Comparison of ENCODE assay signal across 8 mouse cellular contexts in the genomic region with DNA sequence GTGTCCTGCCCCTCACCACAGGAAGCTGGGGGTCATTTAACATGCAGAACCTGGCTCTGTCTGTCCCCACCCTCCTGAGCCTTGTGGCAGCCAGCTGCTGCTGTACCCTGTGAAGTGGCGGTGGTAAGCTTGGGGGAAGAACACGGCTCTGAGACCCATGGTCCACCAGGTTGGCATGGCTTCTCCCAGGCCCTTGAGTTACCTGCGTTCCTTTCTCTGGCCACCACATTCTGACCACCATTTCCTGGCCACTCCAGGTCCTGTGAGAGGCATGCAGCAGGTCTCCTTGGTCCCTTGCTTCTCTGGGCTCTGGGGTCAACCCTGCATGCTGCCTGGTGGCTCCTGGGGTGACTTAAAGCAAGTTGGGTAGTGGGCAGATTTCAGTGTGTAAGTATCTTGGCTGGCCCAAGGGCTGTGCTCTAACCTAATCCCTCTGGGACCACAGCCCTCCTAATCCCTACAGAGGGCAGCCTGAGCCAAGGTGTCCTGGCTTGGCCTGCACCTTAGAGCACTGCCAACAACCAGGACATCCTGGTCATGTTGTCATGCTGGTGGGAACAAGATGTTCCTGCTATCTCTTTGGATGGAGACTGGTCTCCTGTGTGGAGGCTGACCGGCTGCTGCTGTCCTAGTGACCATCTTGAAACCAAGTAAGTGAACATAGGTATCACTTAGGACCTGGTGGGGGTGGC. TPM values are rescaled to one million over a fixed set of nuclear protein-coding genes. Genes with fewer than 3 reads are reported as not detected.
DNase-seq lines count a peak whose midpoint lies in the region; ATAC-seq and TF ChIP-seq lines count a peak whose summit lies in the region.

A gene (minus strand): TSS at position 343 of the 692 bp plus-strand sequence.

- peak within 1 kb of the TSS; percentile 92 for H3K27ac ChIP-seq in forebrain, embryonic 10.5 days
- H3K27ac ChIP-seq in forebrain, postnatal 0 days (ENCODE audit: low read depth, low read length), result no peak within 1 kb of the TSS
- no peak within 1 kb of the TSS for H3K27ac ChIP-seq in forebrain, embryonic 16.5 days (ENCODE audit: low read length)
- peak within 1 kb of the TSS; percentile 88 for H3K27ac ChIP-seq in hindbrain, embryonic 10.5 days
- H3K27ac ChIP-seq in midbrain, embryonic 11.5 days (ENCODE audit: low read depth, low read length), result no peak within 1 kb of the TSS; the same call in 1 of the 2 replicates

- no peaks in the 10 kb centered on the region for H3K27me3 ChIP-seq in forebrain, embryonic 10.5 days (ENCODE audit: poor library complexity, severe bottlenecking)
- H3K27me3 ChIP-seq in forebrain, postnatal 0 days (ENCODE audit: insufficient read depth, low read length), result no peaks in the 10 kb centered on the region
- peaks cover 24% of the 10 kb centered on the region for H3K27me3 ChIP-seq in G1E (ENCODE audit: insufficient read depth, low read length)
- no peaks in the 10 kb centered on the region for H3K27me3 ChIP-seq in forebrain, embryonic 16.5 days (replicated peaks; ENCODE audit: control insufficient read depth, insufficient read depth, low read length)
- H3K27me3 ChIP-seq in hindbrain, embryonic 10.5 days (ENCODE audit: insufficient read depth, poor library complexity, severe bottlenecking), result no peaks in the 10 kb centered on the region
- H3K27me3 ChIP-seq in midbrain, embryonic 11.5 days (ENCODE audit: control insufficient read depth, insufficient read depth, low read length), result no peaks in the 10 kb centered on the region

- WGBS in forebrain, embryonic 10.5 days, result 90% methylated on average over 4 of the region's 4 CpGs
- 91% methylated on average over 4 of the region's 4 CpGs for WGBS in forebrain, postnatal 0 days
- 87% methylated on average over 4 of the region's 4 CpGs for WGBS in forebrain, embryonic 16.5 days
- 88% methylated on average over 4 of the region's 4 CpGs for WGBS in hindbrain, embryonic 10.5 days
- 93% methylated on average over 4 of the region's 4 CpGs for WGBS in midbrain, embryonic 11.5 days

- DNase-seq in forebrain, embryonic 10.5 days (ENCODE audit: extremely low spot score, low spot score), result no peak
- no peak for DNase-seq in forebrain, postnatal 0 days
- DNase-seq in G1E (ENCODE audit: low spot score), result no peak
- DNase-seq in hindbrain, embryonic 10.5 days (ENCODE audit: low spot score), result no peak
- no peak for DNase-seq in midbrain, embryonic 11.5 days (ENCODE audit: low spot score, missing footprints)
- no peak for DNase-seq in right cerebral cortex, postnatal 25 days
- no peak for DNase-seq in embryo, embryonic 9.5 days (ENCODE audit: extremely low spot score)

- no peak for TF ChIP-seq CTCF in forebrain, postnatal 0 days (IDR thresholded peaks at IDR 0.05; ENCODE audit: low read depth)
- no peak for TF ChIP-seq CTCF in G1E (IDR thresholded peaks at IDR 0.05; ENCODE audit: low read depth, low read length)

- no peak for ATAC-seq in forebrain, postnatal 0 days
- ATAC-seq in G1E (ENCODE audit: extremely low read depth, insufficient number of reproducible peaks, low FRiP score, poor library complexity, severe bottlenecking), result no peak
- ATAC-seq in forebrain, embryonic 16.5 days, result no peak
- no peak for ATAC-seq in midbrain, embryonic 11.5 days (ENCODE audit: low FRiP score)

- H3K9me3 ChIP-seq in forebrain, embryonic 10.5 days, result no peaks in the 10 kb centered on the region
- H3K9me3 ChIP-seq in forebrain, postnatal 0 days (ENCODE audit: low read length), result no peaks in the 10 kb centered on the region
- H3K9me3 ChIP-seq in G1E (replicated peaks), result no peaks in the 10 kb centered on the region
- H3K9me3 ChIP-seq in forebrain, embryonic 16.5 days (ENCODE audit: control insufficient read depth, low read length), result no peaks in the 10 kb centered on the region
- H3K9me3 ChIP-seq in hindbrain, embryonic 10.5 days, result no peaks in the 10 kb centered on the region
- H3K9me3 ChIP-seq in midbrain, embryonic 11.5 days (ENCODE audit: control insufficient read depth, low read length), result no peaks in the 10 kb centered on the region

- H3K4me1 ChIP-seq in forebrain, embryonic 10.5 days, result peaks cover 49% of the 10 kb centered on the region
- 0 out of 2 replicates have a peak, but pooled peaks cover 5% of the 10 kb centered on the region for H3K4me1 ChIP-seq in forebrain, postnatal 0 days (ENCODE audit: insufficient read depth)
- peaks cover 60% of the 10 kb centered on the region for H3K4me1 ChIP-seq in G1E (ENCODE audit: insufficient read depth, low read depth, low read length)
- peaks cover 11% of the 10 kb centered on the region for H3K4me1 ChIP-seq in forebrain, embryonic 16.5 days (replicated peaks; ENCODE audit: control insufficient read depth, insufficient read depth, low read length)
- peaks cover 56% of the 10 kb centered on the region for H3K4me1 ChIP-seq in hindbrain, embryonic 10.5 days (replicated peaks)
- peaks cover 28% of the 10 kb centered on the region for H3K4me1 ChIP-seq in midbrain, embryonic 11.5 days (ENCODE audit: control insufficient read depth, insufficient read depth, low read length)

- H3K4me2 ChIP-seq in forebrain, postnatal 0 days (ENCODE audit: low read depth), result no peak within 1 kb of the TSS
- peak within 1 kb of the TSS; percentile 20; the same call in 1 of the 2 replicates for H3K4me2 ChIP-seq in forebrain, embryonic 16.5 days (ENCODE audit: low read length)
- H3K4me2 ChIP-seq in midbrain, embryonic 11.5 days, result no peak within 1 kb of the TSS

- H3K9ac ChIP-seq in forebrain, postnatal 0 days, result no peak within 1 kb of the TSS
- no peak within 1 kb of the TSS for H3K9ac ChIP-seq in forebrain, embryonic 16.5 days (replicated peaks; ENCODE audit: low read depth, low read length)
- 0 out of 2 replicates have a peak within 1 kb of the TSS, but pooled peaks have one; percentile 12 for H3K9ac ChIP-seq in midbrain, embryonic 11.5 days (ENCODE audit: low read length)

- H3K36me3 ChIP-seq in forebrain, embryonic 10.5 days (replicated peaks), result 0 out of 2 replicates have a peak, but pooled peaks cover 1% of the 10 kb centered on the region
- H3K36me3 ChIP-seq in forebrain, postnatal 0 days (ENCODE audit: insufficient read depth), result no peaks in the 10 kb centered on the region
- no peaks in the 10 kb centered on the region for H3K36me3 ChIP-seq in G1E (replicated peaks)
- H3K36me3 ChIP-seq in forebrain, embryonic 16.5 days (ENCODE audit: control insufficient read depth, insufficient read depth), result no peaks in the 10 kb centered on the region
- H3K36me3 ChIP-seq in hindbrain, embryonic 10.5 days, result no peaks in the 10 kb centered on the region
- no peaks in the 10 kb centered on the region for H3K36me3 ChIP-seq in midbrain, embryonic 11.5 days (ENCODE audit: control insufficient read depth, insufficient read depth, low read length)

- peak within 1 kb of the TSS; percentile 57 for H3K4me3 ChIP-seq in forebrain, embryonic 10.5 days
- H3K4me3 ChIP-seq in forebrain, postnatal 0 days (ENCODE audit: low read depth, low read length), result no peak within 1 kb of the TSS
- H3K4me3 ChIP-seq in G1E (ENCODE audit: low read depth, low read length), result no peak within 1 kb of the TSS; the same call in 1 of the 2 replicates
- no peak within 1 kb of the TSS for H3K4me3 ChIP-seq in forebrain, embryonic 16.5 days (replicated peaks; ENCODE audit: low read length)
- no peak within 1 kb of the TSS for H3K4me3 ChIP-seq in hindbrain, embryonic 10.5 days
- H3K4me3 ChIP-seq in midbrain, embryonic 11.5 days (ENCODE audit: low read depth, low read length), result no peak within 1 kb of the TSS

RNA-seq across cellular contexts. Expression of the gene that starts here (rescaled TPM):
- polyA plus RNA-seq in forebrain, embryonic 10.5 days (2016; fragmentation: Nextera tagmentation; extraction: Ambion mirVana), result 58.3 and 59.0 TPM in 2 replicates
- 8.1 and 8.5 TPM in 2 replicates for total RNA-seq in forebrain, postnatal 0 days (2014; rRNA removed)
- polyA plus RNA-seq in forebrain, postnatal 0 days (2015; fragmentation: Nextera tagmentation; extraction: Ambion mirVana), result 12.4 and 13.9 TPM in 2 replicates
- total RNA-seq in G1E (2014; fragmentation: Nextera tagmentation) (8.1 and 12.3 TPM in 2 replicates), G1E (2017) (55.9 and 64.1 TPM in 2 replicates)
- polyA plus RNA-seq in G1E (2012), result 12.2 and 12.7 TPM in 2 replicates
- polyA plus RNA-seq in forebrain, embryonic 16.5 days (2015; fragmentation: Nextera tagmentation; extraction: Ambion mirVana), result 9.3 and 12.6 TPM in 2 replicates
- polyA plus RNA-seq in hindbrain, embryonic 10.5 days (2016; fragmentation: Nextera tagmentation; extraction: Ambion mirVana), result 50.9 and 61.6 TPM in 2 replicates
- 27.5 and 34.0 TPM in 2 replicates for polyA plus RNA-seq in midbrain, embryonic 11.5 days (2014; fragmentation: Nextera tagmentation; extraction: Ambion mirVana)

Comparison
In these comparisons a context has a peak if more than half of its experiments do, and no peak if none do; other contexts are left out.
1. H3K27ac ChIP-seq: peak in forebrain, embryonic 10.5 days (single experiment) and hindbrain, embryonic 10.5 days (single experiment); none in forebrain, postnatal 0 days (single experiment), forebrain, embryonic 16.5 days (single experiment) and midbrain, embryonic 11.5 days (single experiment).